Mouse (Mus musculus) heart, adult 2 months (tissue): ENCODE results near the gene Zbtb8os.

Experiments
- CTCF ChIP-seq: fragments of 200-600 bp; IDR thresholded peaks from 2 replicates; pipeline ENCODE4 v1.8.1; 2022; ENCODE audit warnings: antibody characterized with exemption, mild to moderate bottlenecking, moderate library complexity
- EP300 ChIP-seq: fragments of 200-500 bp; IDR thresholded peaks from 2 replicates; pipeline ENCODE4 v1.6.1; 2011; ENCODE audit warnings: low read depth, low read length, control low read depth; ENCODE audit not compliant: insufficient read depth
- POLR2A ChIP-seq: fragments of 200-500 bp; IDR thresholded peaks from 2 replicates; pipeline ENCODE4 v1.6.1; 2011; ENCODE audit warnings: mild to moderate bottlenecking, low read depth, low read length, control low read depth; ENCODE audit not compliant: insufficient read depth

DNA sequence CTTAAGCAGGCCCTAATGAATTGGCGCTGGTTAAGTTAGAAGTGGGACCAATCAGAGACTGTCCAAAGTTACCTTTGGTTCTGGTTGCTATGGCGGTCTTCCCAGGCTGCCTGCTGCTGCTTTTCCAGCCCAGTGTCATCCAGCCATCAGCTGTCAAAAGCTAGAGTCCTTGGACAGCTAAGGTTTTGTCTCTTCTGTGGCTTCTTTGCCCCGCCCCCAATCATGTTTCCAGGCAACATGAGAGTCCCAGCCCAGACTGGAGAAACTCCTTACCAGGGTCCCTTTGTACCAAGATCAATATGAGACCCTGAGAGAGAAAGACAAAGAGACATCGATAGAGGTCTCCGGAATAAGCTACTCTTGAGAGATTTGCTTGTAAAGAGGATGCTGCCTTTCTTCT lies 52.9 kb downstream of the Zbtb8os start:
- no peak for TF ChIP-seq CTCF
- no peak for TF ChIP-seq POLR2A
- TF ChIP-seq EP300: no peak
